Comparison of ENCODE assay signal across 8 mouse cellular contexts in genomic region chr14:66499896-66500295, GRCm38 (mm10).
DNase-seq lines count a peak whose midpoint lies in the region; ATAC-seq and TF ChIP-seq lines count a peak whose summit lies in the region.

No protein-coding gene starts in this region.

- no peaks in the 10 kb centered on the region for H3K9me3 ChIP-seq in limb, embryonic 12.5 days

- no peak for TF ChIP-seq POLR2A in kidney, adult 2 months (IDR thresholded peaks at IDR 0.05; ENCODE audit: low read depth, low read length)

- peak; percentile 50 to 71 for DNase-seq in left cerebral cortex, adult 18-20 months (ENCODE audit: low spot score in 2 of 2)
- DNase-seq in left cerebral cortex, adult 11 months (ENCODE audit: low spot score): no peak
- peak; percentile 14 to 46 for DNase-seq in cerebellum, postnatal 25 days
- peak; percentile 43 to 74 for DNase-seq in gastrocnemius, postnatal 36 days
- DNase-seq in kidney, adult 2 months: peak; percentile 84
- DNase-seq in ovary, adult 18-20 months (ENCODE audit: low spot score): peak; percentile 73
- DNase-seq in T-cell, adult 2 months (ENCODE audit: low spot score): no peak

- no peaks in the 10 kb centered on the region for H3K27me3 ChIP-seq in kidney, adult 2 months (replicated peaks; ENCODE audit: control insufficient read depth, insufficient read depth, low read length)
- no peaks in the 10 kb centered on the region for H3K27me3 ChIP-seq in limb, embryonic 12.5 days

- no peaks in the 10 kb centered on the region for H3K36me3 ChIP-seq in kidney, adult 2 months (ENCODE audit: control insufficient read depth, insufficient read depth, low read length)
- no peaks in the 10 kb centered on the region for H3K36me3 ChIP-seq in limb, embryonic 12.5 days

- H3K9ac ChIP-seq in limb, embryonic 12.5 days (replicated peaks): no peak overlapping the region

- no peak for TF ChIP-seq CTCF in kidney, adult 2 months (conservative IDR thresholded peaks at IDR 0.05; ENCODE audit: insufficient read depth, insufficient read length, low read depth, low read length)

- no peaks in the 10 kb centered on the region for H3K4me1 ChIP-seq in kidney, adult 2 months (ENCODE audit: control insufficient read depth, insufficient read depth, low read length)
- peaks cover 8% of the 10 kb centered on the region; the same call in 1 of the 2 replicates for H3K4me1 ChIP-seq in limb, embryonic 12.5 days (replicated peaks)

- H3K4me2 ChIP-seq in limb, embryonic 12.5 days: 0 out of 2 replicates have a peak overlapping the region, but pooled peaks have one; percentile 2

- WGBS in kidney, adult 2 months: 17% methylated on average over 11 of the region's 11 CpGs
- 37% methylated on average over 11 of the region's 11 CpGs for WGBS in limb, embryonic 12.5 days

- no peak overlapping the region for H3K27ac ChIP-seq in kidney, adult 2 months (ENCODE audit: insufficient read depth, low read depth, low read length)
- no peak overlapping the region for H3K27ac ChIP-seq in limb, embryonic 12.5 days

- intact Hi-C loops in gastrocnemius, postnatal 36 days (cut with DNase I): no loop called here

- no peak overlapping the region for H3K4me3 ChIP-seq in kidney, adult 2 months (ENCODE audit: insufficient read depth, low read depth, low read length)
- no peak overlapping the region for H3K4me3 ChIP-seq in limb, embryonic 12.5 days (replicated peaks)

- ATAC-seq in limb, embryonic 12.5 days (ENCODE audit: insufficient number of reproducible peaks, insufficient read depth, low FRiP score, low TSS enrichment, low read depth): no peak

Comparison
In these comparisons a context has a peak if more than half of its experiments do, and no peak if none do; other contexts are left out.
1. DNase-seq: peak in left cerebral cortex, adult 18-20 months (2 of 2), cerebellum, postnatal 25 days (2 of 2), gastrocnemius, postnatal 36 days (2 of 2), kidney, adult 2 months (single experiment) and ovary, adult 18-20 months (single experiment); none in left cerebral cortex, adult 11 months (single experiment) and T-cell, adult 2 months (single experiment).